Mouse (Mus musculus) midbrain, embryonic 16.5 days (tissue): Measurements from ENCODE around the gene Clpp. TPM values are rescaled to one million over a fixed set of nuclear protein-coding genes. Genes with fewer than 3 reads are reported as not detected.

Experiments used
- ATAC-seq: fragments of 200-750 bp; cut with Nextera tagmentation; 2 replicates; pipeline ENCODE4 v1.8.0; 2017; ENCODE audit warnings: moderate TSS enrichment
- H3K27ac ChIP-seq: fragments of 300-500 bp; sonication (generic); 2 replicates; pipeline ENCODE4 v1.5.1; 2014; ENCODE audit warnings: mild to moderate bottlenecking, low read length, mixed read lengths
- H3K27me3 ChIP-seq: fragments of 300-500 bp; sonication (generic); 2 replicates; pipeline ENCODE4 v1.6.1; 2014; ENCODE audit warnings: low read depth, low read length, mixed read lengths; ENCODE audit not compliant: control insufficient read depth, insufficient read depth
- H3K36me3 ChIP-seq: fragments of 300-500 bp; sonication (generic); 2 replicates; pipeline ENCODE4 v1.6.1; 2014; ENCODE audit warnings: mild to moderate bottlenecking, low read length, moderate library complexity, mixed read lengths; ENCODE audit not compliant: control insufficient read depth, insufficient read depth
- H3K4me1 ChIP-seq: fragments of 300-500 bp; sonication (generic); 2 replicates; pipeline ENCODE4 v1.6.1; 2014; ENCODE audit warnings: mild to moderate bottlenecking, low read length, mixed read lengths; ENCODE audit not compliant: control insufficient read depth, insufficient read depth
- H3K4me2 ChIP-seq: fragments of 300-500 bp; sonication (generic); 2 replicates; pipeline ENCODE4 v1.6.1; 2014; ENCODE audit warnings: mild to moderate bottlenecking, low read length, mixed read lengths
- H3K4me3 ChIP-seq: fragments of 300-500 bp; sonication (generic); 2 replicates; pipeline ENCODE4 v1.5.1; 2014; ENCODE audit warnings: low read depth, mild to moderate bottlenecking, low read length, moderate library complexity, mixed read lengths
- H3K9ac ChIP-seq: fragments of 300-500 bp; sonication (generic); 2 replicates; pipeline ENCODE4 v1.6.1; 2014; ENCODE audit warnings: low read depth, low read length, mixed read lengths
- H3K9me3 ChIP-seq: fragments of 300-500 bp; sonication (generic); replicated peaks from 2 replicates; pipeline ENCODE4 v1.6.1; 2014; ENCODE audit warnings: mild to moderate bottlenecking, low read length, mixed read lengths; ENCODE audit not compliant: control insufficient read depth, poor library complexity, severe bottlenecking
- WGBS: fragments of 180-500 bp; shearing (Covaris S2); extraction: QIAGEN DNeasy Blood & Tissue Kit; methylation state at CpG from one replicate; pipeline ENCODE4 v1.1.7; 2014; 5-methylcytosine and 5-hydroxymethylcytosine counted together
- polyA plus RNA-seq: library from polyadenylated mRNA; unstranded; fragments of >200 nt; fragmentation: Nextera tagmentation; extraction: Ambion mirVana; gene quantifications from 2 replicates; pipeline ENCODE4 v1.2.1, GENCODE M21; 2015

The Clpp gene
- polyA plus RNA-seq, 1 experiment from 2014 or later: 171 TPM

DNA sequence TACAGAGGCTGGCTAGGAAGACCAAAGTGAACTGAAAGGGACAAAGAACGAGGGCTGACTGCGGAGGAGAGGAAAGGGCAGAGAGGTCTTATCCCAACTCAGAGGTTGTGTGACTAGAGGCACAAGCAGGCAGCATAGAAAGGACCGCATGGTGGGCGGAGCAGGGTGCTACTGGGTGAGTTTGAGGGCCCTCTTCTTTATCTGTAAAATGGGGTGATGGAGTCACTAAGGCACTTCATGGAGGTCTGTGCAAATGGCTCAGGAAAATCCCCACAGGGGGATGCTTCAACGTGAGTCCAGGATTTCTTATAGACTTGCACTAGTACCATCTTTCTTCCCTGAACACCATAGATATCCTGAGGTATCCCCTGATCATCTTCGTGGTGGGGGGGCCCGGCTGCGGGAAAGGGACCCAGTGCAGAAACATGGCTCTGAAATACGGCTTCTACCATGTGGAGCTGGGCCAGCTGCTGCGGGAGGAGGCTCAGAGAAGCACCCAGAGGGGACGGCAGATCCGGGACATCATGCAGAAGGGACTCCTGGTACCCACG, 22.2 kb downstream of the Clpp start:
- Histone ChIP-seq H3K4me1 (peaks cover 16% of the 10 kb centered on the region), H3K4me2 (peak overlapping the region; percentile 72), H3K4me3 (peak overlapping the region; percentile 76), H3K36me3 (peaks cover 3% of the 10 kb centered on the region), H3K27ac (peak overlapping the region; percentile 99), H3K27me3 (no peaks in the 10 kb centered on the region), H3K9ac (0 out of 2 replicates have a peak overlapping the region, but pooled peaks have one; percentile 89), H3K9me3 (no peaks in the 10 kb centered on the region)
- 69% methylated on average over 13 of the region's 13 CpGs for WGBS
- ATAC-seq: peak; percentile 2; the same call in 1 of the 2 replicates

DNA sequence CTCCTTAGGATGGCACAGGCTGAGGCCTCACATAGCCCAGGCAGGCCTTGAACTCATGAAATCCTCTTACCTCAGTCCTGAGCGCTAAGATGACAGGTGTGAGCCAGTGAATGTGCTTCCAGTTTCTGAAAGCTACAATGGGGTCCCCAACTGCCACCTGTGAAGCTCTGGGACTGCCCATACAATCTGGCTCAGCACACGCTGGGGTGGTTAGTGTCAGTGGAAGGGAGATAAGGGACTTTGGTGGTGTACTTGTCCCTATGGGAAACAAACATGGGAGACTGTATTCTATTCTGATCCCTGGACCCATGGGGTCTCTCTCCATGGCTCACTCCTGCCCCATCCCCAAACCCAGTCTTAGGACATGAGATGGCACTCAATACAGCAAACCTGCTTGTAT, 29.6 kb downstream of the Clpp start:
- H3K27ac ChIP-seq: no peak overlapping the region
- H3K4me1 ChIP-seq: no peaks in the 10 kb centered on the region
- H3K36me3 ChIP-seq: peaks cover 32% of the 10 kb centered on the region
- H3K9ac ChIP-seq: no peak overlapping the region
- H3K4me3 ChIP-seq: no peak overlapping the region
- H3K27me3 ChIP-seq: no peaks in the 10 kb centered on the region
- H3K9me3 ChIP-seq: no peaks in the 10 kb centered on the region
- no peak for ATAC-seq
- WGBS: 75% methylated on average over 2 of the region's 2 CpGs
- H3K4me2 ChIP-seq: no peak overlapping the region

DNA sequence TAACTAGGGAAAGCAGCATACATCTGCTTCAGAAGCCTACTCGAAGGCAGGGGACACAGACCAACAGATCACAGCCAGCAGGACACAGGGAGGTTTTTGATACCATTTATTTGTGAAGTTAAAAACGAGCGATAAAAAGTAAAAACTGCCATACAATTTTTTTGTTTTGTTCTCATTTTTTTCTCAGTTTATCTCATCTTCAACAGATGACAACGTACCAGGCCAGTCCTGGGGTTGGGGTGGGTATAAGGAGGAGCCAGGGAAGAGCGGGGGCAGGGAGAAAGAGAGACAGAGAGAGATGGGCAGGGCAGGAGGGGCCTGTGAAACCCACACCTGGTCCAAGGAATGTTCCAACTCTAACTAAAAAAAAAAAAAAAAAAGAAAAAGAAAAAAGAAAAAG, 30.9 kb downstream of the Clpp start:
- H3K4me1 ChIP-seq: no peaks in the 10 kb centered on the region

DNA sequence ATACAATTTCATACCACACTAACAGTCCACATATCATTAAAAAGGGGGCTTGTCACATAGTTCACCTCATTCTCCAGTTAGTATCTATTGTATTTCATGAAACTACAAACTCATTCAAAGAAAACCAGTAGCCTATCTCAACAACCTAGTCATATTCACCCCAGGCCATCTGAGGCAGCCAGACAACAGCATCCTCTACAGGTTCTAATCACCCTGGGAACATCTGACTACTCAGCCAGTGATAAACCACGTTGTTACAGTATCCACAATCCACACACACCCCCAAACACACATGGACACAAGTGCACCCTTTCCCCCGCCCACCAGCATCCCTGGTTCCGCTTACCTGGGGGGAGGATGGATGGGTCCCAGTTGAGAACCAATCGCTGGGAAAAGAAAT, 37.4 kb downstream of the Clpp start:
- no peak for ATAC-seq
- Histone ChIP-seq H3K4me2 (no peak overlapping the region), H3K4me1 (peaks cover 14% of the 10 kb centered on the region), H3K9ac (no peak overlapping the region), H3K4me3 (no peak overlapping the region), H3K27me3 (no peaks in the 10 kb centered on the region), H3K9me3 (no peaks in the 10 kb centered on the region), H3K36me3 (peaks cover 38% of the 10 kb centered on the region), H3K27ac (no peak overlapping the region)
- WGBS: 90% methylated on average over 4 of the region's 4 CpGs

More for the DNA sequence above, 30.9 kb downstream of the Clpp start:
- 95% methylated on average over 5 of the region's 5 CpGs for WGBS
- Histone ChIP-seq H3K27ac (no peak overlapping the region), H3K9ac (no peak overlapping the region), H3K9me3 (no peaks in the 10 kb centered on the region), H3K36me3 (peaks cover 41% of the 10 kb centered on the region), H3K27me3 (no peaks in the 10 kb centered on the region), H3K4me2 (no peak overlapping the region), H3K4me3 (no peak overlapping the region)
- no peak for ATAC-seq

DNA sequence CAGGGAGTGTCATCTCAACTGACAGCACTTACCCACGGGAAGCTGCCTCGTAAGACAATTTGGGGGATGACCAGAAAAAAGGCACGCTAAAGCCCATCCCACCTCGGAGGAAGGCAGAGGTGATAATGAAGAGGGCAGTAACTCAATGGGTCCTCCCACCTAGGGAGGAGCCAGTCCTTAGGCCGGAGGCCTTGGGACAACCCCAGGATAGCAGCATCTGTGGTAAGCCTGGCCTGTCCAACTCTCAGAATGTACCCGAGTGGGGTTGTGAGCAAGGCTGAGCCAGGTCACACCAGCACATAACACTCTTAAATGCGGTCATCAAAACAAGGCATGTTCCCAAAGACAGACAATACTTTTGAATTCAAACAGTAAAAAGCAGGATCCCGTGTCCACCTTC, 39.6 kb downstream of the Clpp start:
- ATAC-seq: no peak
- peaks cover 14% of the 10 kb centered on the region for H3K4me1 ChIP-seq
- H3K27me3 ChIP-seq: no peaks in the 10 kb centered on the region
- H3K9me3 ChIP-seq: no peaks in the 10 kb centered on the region
- 0 out of 2 replicates have a peak overlapping the region, but pooled peaks have one; percentile 80 for H3K9ac ChIP-seq
- H3K4me2 ChIP-seq: peak overlapping the region; percentile 87
- no peak overlapping the region for H3K27ac ChIP-seq
- 56% methylated on average over 8 of the region's 8 CpGs for WGBS
- H3K36me3 ChIP-seq: peaks cover 18% of the 10 kb centered on the region
- H3K4me3 ChIP-seq: peak overlapping the region; percentile 89

DNA sequence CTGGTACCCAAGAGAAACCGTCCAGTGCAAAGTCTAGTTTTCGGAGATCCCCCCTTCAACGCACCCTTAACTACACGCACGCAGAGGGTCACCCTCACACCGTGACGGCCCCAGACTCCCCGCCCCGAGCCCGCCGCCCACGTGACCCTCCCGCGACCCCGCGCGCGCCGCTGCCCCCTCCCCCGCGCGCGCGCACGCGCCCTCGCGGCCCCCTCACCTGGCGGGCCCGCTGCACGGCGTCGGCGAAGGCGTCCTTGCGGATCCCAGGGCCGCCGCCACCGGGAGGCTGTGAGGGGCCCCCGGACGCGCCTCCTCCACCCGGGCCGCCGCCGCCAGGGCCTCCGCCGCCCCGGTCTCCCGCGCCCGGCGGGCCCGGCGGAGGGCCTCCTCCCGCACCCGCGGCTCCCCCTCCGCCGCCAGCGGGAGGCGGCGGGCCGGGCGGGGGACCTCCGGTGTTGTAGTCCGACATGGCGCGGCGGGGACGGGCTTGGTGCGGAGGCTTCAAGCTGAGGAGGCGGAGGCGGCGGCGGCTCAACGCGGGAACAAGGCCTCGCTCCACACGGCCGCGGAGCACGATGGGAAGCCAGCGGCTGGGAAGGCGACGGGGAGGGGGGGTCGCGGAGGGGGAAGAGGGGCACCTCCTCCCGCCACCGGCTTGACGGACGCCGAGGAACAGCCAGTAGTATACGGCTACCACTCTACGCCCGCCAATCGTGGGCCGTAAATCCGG, 41.0 kb downstream of the Clpp start, which contains the start of gene Khsrp:
Gene Khsrp (minus strand): TSS at position 592 of the 730 bp plus-strand sequence.
- Histone ChIP-seq H3K4me2 (peak within 1 kb of the TSS; percentile 87), H3K9ac (peak within 1 kb of the TSS; percentile 80), H3K4me3 (peak within 1 kb of the TSS; percentile 89), H3K4me1 (peaks cover 14% of the 10 kb centered on the region), H3K9me3 (no peaks in the 10 kb centered on the region), H3K36me3 (peaks cover 9% of the 10 kb centered on the region; the same call in 1 of the 2 replicates), H3K27ac (peak within 1 kb of the TSS; percentile 86), H3K27me3 (no peaks in the 10 kb centered on the region)
- under 1% methylated on average over 70 of the region's 99 CpGs for WGBS
- no peak for ATAC-seq

DNA sequence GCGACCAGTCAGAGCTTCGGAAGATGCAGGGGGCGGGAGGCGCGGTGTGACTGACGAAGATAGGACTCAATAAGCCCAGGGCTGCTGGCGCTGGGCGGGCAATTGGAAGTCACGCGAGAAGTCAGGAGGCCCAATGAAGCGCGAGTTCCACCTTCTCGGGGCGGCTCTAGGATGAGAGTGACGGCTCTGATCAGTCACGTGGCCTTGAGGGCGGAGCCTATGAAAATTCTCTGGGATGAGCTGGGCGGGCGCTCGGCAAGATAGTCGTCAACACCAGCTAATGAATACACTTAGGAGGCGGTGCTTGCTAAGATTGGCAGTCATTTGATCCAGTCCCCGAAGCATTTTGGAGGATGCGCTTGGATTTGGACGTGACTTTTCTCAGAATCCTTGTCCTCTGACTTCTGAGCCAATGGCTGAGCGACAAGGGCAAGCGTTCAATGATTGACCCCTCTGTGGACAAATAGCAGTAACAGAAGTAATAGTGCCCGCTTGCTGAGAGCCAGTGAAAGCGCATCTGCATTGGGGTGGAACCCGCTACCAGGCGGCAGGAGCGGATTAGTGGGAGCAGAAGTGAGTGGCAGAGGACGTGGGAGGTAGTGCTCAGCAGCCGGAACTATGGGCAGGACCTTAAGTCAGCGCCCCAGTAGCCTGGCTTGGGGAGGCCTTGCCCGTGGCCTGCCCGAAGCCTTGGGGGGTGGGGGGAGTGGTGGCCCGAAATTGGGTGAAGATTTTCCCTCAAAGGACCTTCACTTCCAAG, 41.7 kb downstream of the Clpp start:
- H3K4me3 ChIP-seq: peak overlapping the region; percentile 89
- ATAC-seq: peak; percentile 99
- peaks cover 14% of the 10 kb centered on the region for H3K4me1 ChIP-seq
- no peaks in the 10 kb centered on the region for H3K27me3 ChIP-seq
- H3K4me2 ChIP-seq: peak overlapping the region; percentile 63
- peaks cover 8% of the 10 kb centered on the region; the same call in 1 of the 2 replicates for H3K36me3 ChIP-seq
- no peaks in the 10 kb centered on the region for H3K9me3 ChIP-seq
- peak overlapping the region; percentile 79 for H3K27ac ChIP-seq
- under 1% methylated on average over 38 of the region's 38 CpGs for WGBS
- H3K9ac ChIP-seq: peak overlapping the region; percentile 53; the same call in 1 of the 2 replicates

DNA sequence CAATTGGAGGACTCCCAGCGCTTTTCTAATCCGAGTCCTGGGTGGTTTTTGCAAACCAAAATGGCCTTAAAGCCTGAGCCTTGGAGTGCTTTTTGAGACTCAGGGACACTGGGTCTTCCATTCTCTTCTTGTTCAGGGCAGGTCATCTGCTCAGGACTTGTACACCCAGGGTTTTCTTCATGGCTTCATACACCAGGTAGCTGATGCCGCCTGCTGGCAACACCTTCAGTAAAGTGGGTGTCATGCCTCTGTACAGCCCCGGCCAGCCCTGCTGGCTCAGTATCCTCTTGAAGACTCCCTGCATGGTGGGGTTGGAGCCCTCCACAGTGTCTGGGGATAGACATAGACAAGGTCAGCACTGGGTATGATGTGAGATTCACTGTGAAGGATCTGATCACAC, 42.7 kb downstream of the Clpp start:
- Histone ChIP-seq H3K27ac (no peak overlapping the region; the same call in 1 of the 2 replicates), H3K9ac (no peak overlapping the region), H3K36me3 (peaks cover under 1% of the 10 kb centered on the region; the same call in 1 of the 2 replicates), H3K4me1 (peaks cover 14% of the 10 kb centered on the region), H3K4me2 (no peak overlapping the region), H3K27me3 (no peaks in the 10 kb centered on the region), H3K4me3 (no peak overlapping the region), H3K9me3 (no peaks in the 10 kb centered on the region)
- WGBS: 83% methylated on average over 4 of the region's 4 CpGs
- no peak for ATAC-seq
